Mouse (Mus musculus): ENCODE measurements around the gene Xlr3a.
"Not testable (repeated sequence)": the region's sequence is repeated elsewhere in the genome, so short reads cannot be mapped to it uniquely, and the experiment has no call there.

Xlr3a gene

GRCm38 (mm10) chrX:73096941-73097508 is at the start of gene Xlr3a:
Xlr3a (minus strand) TSS chrX:73097095.
- DNase-seq: peak; percentile 3

DNA sequence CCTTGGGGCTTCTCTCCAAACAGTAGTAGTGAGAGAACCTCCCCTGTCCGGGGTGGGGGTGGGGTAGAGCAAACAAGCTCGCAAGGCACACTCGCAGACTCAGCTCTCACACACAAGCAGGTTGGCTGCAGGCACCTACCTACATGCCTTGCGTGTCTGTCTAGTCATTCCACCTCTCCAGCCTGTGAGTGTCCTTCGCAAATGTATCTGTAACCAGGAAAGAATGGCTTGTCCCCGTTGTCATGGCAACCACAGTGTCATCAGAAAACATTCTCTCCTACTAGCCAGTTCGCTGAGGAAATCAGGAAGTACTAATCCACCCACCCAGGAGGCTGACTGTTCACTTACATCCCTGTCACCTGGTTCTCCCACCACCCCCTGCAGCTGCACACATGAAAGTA is 46.3 kb upstream of the Xlr3a start:
- DNase-seq: not testable (repeated sequence)

GRCm38 (mm10) chrX:73122859-73123829 is 26.2 kb upstream of the Xlr3a start:
- DNase-seq: not testable (repeated sequence)

DNA sequence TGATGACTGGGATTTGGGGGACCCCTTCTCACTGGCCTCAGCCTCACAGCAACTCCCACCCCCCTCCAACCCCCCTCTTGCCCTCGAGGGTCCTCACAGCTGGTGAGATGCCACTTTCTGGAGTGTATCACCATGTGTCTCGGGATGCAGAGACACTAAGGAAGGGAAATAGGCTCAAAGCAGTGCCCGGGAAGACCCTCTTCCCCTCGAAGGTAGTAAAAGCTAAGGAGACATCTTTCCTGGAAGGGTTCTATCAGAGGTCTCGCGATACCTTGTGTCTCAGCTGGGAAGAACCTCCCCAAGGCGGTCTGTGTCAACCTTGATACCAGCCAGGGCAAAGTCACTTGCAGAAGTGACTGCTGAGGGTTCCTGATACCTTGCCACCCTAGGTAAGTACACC is 19.9 kb upstream of the Xlr3a start, which contains the start of gene Gm14685:
Gm14685 (plus strand) TSS at position 301 of the 400 bp plus-strand sequence.
- DNase-seq: not testable (repeated sequence)

- DNase-seq: not testable (repeated sequence)
Observed at GRCm38 (mm10) chrX:73082267-73083055, 14.4 kb downstream of the Xlr3a start, which contains the start of gene Xlr4a. Xlr4a (minus strand) TSS chrX:73082478.

GRCm38 (mm10) chrX:73066765-73067312 is 30.1 kb downstream of the Xlr3a start:
- not testable (repeated sequence) for DNase-seq

DNA sequence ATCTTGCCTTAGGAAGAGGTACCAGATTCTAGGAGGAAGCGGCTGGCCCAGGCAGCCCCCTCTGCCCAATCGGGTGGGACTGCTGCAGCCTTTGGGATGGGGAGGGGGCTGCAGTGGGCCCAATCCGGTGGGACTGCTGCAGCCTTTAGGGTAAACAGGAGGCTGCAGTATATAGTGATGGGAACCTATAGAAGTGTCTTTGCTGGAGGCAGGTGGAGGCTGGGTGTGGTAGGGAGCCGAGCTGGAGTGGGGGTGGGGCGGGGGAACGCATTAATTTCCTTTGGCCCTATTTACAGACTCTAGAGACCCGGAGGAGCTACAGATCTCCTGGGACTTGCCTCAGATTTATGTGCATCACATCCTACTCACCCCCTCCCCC is 32.5 kb downstream of the Xlr3a start, which contains the start of gene Pnma3:
Pnma3 (plus strand) TSS at position 373 of the 379 bp plus-strand sequence.
- DNase-seq: no peak

DNA sequence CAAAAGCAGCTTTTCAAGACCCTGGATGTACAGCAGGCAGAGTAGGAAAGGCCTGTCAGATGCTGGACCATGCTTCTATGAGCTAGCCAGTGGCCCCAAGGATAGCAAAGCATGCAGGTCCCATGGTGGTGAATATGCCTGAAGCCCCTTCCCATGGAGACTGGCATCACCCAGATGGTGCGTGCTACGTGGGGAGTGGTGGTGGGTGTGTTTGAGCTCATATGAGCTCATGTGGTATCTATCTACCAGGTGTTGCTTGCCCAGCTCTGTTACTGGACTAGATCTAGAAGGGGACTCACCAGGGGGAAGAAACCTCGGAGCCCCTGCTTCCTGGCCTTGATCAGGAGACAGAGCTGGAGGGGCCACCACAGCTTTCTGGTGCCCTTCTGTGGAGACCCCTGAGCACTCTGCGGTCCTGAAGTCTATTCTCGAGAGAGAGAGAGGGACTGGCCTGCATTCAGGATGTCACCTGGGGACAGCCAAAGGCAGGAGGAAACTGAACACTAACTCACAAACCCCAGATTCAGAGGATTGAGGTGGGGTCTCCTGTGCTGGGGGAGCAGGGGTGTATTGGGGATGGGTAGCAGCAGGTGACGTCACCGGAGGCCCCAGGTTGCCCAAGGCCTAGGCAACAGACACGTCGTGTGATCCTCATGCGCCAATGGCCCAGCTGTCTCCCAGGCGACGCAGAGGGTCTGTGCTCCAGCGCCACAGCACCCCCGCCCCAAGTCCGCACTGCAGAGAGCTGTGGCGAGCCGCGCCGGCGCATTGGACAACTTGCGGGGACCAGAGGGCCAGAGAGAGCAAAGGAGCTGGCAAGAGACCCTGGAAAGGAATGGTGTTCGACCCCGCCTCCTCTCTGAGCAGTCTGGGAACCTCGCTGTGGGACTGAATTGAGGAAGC is 33.1 kb downstream of the Xlr3a start:
- DNase-seq: peak; percentile 42

GRCm38 (mm10) chrX:73062323-73062722 is 34.6 kb downstream of the Xlr3a start:
- DNase-seq: no peak

GRCm38 (mm10) chrX:73061528-73061927 is 35.4 kb downstream of the Xlr3a start:
- no peak for DNase-seq

- DNase-seq: peak; percentile 90
Observed at GRCm38 (mm10) chrX:73053860-73054563, 42.9 kb downstream of the Xlr3a start.

DNA sequence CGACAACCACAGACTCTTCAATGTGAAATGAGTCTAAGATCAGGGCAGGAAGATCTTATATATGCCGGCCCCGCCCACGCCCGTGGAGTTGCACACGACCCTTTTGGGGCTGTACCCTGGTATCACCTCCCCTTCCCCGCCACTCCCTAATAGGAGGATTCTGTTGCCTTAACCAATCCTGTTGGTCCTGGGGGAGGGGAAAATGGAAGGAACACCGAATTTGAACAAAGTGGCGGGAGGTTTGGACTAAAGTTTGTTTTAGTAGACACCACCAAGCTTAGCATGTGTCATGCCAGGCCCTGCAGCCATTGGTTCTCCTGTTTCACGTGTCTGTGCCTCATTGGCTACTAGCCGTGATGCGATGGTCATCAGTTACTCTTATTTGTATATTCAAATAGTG is 57.2 kb downstream of the Xlr3a start:
- no peak for DNase-seq

- DNase-seq: no peak
Observed at GRCm38 (mm10) chrX:73038831-73039230, 58.1 kb downstream of the Xlr3a start.

- no peak for DNase-seq
Observed at GRCm38 (mm10) chrX:73037003-73037402, 59.9 kb downstream of the Xlr3a start, which contains the start of gene Pnma5. Pnma5 (minus strand) TSS chrX:73037103.

Data from layer of hippocampus, adult 9-11 months (tissue).